Mouse (Mus musculus) adrenal gland, postnatal 25 days (tissue): ENCODE data around the gene Gtf2h2. TPM values are rescaled to one million over a fixed set of nuclear protein-coding genes. Genes with fewer than 3 reads are reported as not detected.
"Not testable (repeated sequence)": the region's sequence is repeated elsewhere in the genome, so short reads cannot be mapped to it uniquely, and the experiment has no call there.

Experiments
- DNase-seq: peaks from one replicate; pipeline ENCODE4 v3.0.0; 2021; ENCODE audit warnings: mixed read lengths
- long read RNA-seq: library from polyadenylated mRNA; stranded (forward); transcript quantifications from one replicate; pipeline ENCODE4 v2.0.0, GENCODE M21; 2021
- total RNA-seq: library from RNA; stranded (reverse); gene quantifications from 2 replicates; pipeline ENCODE4 v1.2.3, GENCODE M21; 2021

The Gtf2h2 gene
- total RNA-seq: 37.6 and 39.8 TPM in 2 replicates
- long read RNA-seq, transcript Gtf2h2-202 (16 exons, 1,656 nt): major isoform, 9 of 17 reads
- long read RNA-seq, partial matches to known transcripts: 4 of 17 reads
- long read RNA-seq, other reads (novel, unspliced or antisense): 4 of 17 reads

DNA sequence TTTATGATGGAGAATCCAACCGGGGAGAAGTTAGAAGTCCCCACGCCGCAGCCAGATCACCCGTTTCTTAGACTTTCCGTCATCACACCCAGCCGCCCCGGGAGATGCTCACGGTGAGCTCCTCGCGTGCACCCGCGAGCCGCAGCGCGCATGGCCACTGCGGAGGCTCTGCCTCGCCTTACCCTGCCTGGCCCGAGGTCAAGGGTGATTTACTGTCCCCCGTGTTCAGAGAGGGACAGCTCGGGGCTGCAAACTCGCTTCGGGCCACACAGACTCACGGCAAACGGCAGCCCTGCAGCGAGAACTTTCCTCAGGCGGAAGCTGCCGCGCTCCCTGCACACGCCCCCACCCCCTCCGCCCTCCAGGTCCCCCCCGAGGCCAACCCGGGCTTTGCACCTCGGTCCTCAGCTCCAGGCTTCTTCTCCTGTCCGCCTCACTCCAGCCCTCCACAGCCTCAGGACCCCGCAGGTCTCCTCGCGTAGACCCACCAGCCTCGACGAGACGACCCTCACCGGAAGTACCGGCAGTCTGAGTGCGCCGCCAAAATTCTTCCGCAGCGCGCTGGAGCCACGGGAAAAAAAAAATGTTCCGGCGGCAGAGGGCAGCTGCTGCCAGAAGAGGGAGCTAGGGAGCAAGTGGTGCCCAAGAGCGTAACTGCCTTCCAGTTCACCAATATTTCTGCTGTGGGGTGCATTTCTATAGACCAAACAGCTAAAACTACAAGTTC is at the start of gene Gtf2h2:
Gene Gtf2h2 (minus strand): TSS at position 519 of the 727 bp plus-strand sequence.
- peak; percentile 85 for DNase-seq

DNA sequence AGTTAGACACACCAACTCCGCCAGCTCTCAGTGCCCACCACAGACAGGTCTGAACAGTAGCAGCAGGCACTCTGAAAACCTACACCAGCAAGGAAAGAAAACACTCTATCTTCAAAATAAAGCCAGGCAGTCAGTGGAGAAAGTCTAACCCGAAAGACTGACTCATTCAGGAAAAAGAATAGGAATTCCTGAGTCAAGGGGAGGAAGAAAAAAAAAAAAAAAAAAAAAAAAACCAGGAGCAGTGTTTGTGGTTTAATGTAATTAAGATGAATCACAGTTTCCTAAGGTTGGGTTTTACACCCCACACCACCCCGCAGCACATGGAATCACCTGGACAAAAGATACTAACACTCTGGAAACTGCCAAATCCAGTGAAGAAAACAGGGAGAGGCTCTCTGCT is 43.8 kb upstream of the Gtf2h2 start:
- no peak for DNase-seq

DNA sequence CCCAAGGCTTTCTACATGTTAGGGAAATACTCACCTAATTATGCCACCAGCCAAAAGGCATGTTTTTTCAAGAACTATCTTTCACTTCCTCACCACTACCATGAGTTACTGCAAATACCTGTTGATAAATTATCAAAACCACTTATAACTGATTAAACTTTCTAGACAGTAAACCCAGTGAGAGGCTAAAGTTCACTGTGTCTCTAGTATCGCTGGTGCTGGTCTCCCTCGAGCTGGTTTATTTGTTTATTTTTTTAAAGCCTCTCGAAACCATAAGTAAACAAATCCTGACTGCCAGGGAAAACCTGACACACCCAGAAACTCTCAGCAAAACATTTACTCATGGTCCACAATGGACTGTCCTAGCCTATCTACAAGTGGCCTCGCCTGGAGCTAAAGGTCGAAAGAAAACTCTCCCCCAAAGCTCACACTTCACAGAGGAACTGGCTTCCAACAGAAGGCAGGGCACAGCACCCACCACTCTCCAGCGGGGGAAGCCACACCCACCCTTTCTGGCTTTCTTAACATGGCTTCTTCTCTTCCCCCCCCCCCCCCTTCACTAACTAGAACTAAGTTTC is 40.5 kb upstream of the Gtf2h2 start:
- DNase-seq: no peak

DNA sequence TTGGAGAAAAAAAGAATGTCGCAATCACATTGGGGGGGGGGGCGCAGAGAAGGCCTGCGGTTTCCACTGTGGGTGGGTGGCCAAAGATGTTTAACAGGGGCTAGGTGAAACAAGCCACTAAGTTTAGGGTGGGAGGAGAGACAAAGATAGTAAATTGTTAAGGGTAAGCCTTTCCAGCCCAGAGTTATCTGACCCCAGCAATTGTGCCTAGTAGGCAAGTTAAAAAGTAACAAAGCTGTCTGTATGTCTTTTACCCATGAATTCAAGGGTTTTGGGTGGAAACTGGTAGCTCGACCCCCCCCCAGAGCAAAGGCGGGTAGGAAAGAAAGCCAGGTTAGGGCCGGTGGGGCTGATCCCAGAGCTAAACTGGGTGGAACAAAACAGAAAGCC is 34.3 kb upstream of the Gtf2h2 start:
- DNase-seq: no peak

DNA sequence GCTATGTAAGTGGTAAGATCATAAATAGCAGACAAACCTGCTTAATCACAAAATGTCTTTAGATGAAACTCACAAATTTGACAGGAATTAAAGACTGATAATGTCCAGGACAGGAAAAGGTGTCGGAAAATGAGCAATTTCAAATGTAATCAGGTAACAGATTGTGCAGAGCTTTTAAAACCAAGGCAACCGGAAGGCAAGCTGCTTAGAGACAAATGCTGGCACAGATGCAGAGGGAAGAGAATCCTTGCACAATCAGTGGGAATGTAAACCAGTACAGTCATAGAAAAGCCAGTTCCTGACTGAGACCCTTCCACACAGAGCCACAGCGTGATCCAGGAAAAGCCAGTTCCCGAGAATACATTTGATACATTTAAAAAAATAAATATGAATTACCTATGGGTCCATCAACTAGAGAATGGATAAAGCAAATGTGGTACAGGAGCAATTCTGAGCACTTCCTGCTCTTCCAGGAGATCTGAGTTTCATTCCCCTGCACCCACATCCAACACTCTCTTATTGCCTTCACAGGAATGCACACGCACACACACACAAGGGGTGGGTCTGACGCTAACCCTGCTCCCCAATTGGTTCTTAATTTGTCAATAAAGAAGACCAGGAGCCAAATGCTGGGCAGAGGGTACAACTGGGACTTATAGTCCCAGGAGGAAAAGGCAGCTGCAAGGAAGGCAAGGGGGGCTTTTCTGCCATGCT is 33.7 kb upstream of the Gtf2h2 start:
- DNase-seq: no peak

DNA sequence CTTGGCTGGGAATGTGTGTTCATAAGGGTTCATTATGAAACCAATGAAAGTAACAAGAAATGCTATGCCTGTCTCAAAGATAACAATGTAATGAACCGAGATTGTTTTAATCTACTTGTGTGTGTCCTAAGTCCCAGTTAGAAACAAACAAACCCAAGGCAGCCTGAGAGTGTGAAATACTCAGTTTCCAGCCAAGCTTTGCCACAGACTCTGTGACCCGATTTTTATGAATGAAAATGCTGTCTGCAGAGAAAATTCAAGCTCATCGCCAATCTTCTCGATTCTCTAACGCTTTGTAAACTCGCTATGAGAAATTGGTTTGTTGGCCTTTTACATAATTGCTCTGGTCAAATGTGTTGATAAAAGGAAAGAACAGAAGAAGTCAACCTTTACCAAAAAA is 32.5 kb upstream of the Gtf2h2 start:
- no peak for DNase-seq

DNA sequence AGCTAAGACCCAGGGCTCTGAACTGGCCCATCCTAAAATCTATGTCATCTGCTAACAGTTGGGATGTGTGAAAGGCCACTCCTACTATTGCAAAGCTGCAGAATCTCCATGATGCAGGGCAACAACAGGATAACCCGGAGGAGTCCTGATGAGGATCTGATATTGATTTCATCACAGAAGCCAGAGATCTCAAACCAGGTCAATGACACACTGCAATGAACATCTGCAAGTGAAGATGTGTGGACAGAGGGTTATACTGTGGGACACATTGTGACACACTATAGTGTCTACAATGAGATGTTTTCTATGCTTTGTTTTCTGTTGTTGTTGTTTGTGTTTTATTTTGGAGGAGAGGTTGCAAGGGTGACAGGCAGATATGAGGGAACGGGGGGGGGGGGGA is 31.3 kb upstream of the Gtf2h2 start:
- no peak for DNase-seq

DNA sequence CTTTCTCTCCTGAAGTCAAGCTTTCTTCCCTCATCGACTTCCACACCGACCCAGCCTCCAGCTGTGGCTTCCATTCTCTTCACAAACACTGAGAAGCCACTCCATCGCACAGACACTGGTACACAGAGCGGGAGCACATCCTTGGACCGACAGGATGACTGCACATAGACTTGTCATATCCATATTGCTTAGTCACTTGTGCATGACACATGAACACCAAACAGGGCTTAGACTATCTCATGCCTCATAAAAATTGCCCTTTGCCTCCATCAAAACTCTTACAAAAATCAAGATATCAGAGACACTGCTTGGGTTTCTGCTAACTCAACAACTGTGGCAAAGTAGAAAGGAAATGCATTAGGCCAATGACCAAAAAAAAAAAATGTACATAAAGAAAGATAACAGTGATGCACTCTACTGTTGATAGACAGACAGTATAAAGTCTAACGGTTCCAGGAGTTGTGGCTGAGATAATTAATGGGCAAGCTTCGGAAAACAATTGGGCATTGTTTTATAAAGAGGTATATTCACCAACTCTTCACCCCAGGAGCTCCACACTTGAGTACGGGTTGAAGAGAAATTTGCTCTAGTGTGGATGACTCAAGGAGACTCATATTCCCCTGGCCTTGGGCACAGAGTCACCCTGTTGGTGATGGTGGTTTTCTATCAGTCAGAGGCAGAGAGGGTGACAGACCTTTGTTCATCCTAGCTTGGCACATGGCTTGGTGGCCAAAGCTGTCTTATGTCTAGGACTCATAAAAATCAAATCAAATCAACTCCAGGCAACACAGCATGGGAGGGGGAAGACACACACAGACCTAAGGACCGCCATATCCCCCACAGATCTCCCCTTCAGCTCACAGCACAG is 29.6 kb upstream of the Gtf2h2 start:
- no peak for DNase-seq

DNA sequence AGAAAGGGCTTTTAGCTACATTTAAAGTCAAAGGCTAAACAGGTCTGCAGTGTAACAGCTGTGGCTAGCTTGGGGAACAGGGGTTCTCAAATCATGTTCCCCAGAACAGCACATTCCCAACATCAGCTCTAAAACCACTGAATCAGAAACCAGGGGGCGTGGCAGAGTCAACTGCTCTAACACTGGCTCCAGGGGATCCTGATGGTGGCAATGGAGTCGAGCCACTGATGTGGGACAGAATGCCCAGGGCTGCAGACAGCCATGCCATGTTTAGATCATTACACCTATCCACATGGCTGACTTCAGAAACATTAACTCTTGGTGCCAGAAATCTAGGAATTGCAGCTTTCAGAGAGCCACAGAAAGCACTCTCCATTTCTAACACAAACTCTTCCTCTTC is 26.8 kb upstream of the Gtf2h2 start:
- no peak for DNase-seq

DNA sequence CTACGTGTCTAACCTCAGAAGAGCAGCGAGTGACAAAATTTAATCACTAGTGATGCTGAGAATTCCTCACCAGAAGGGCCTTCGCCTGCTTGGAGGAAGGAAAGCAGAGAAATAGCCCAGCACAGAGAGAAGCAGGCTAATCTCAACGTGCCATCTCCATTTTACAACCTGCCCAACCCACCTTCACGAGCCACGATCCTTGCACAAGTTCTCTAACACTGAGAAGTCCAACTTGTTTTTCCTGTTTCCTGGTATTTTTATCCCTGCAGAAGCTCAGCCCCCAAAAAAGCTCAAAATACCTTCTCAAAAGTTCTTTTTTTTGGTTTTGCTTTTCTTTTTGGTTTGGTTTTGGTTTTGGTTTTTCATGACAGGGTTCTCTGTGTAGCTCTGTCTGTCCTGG is 25.8 kb upstream of the Gtf2h2 start:
- no peak for DNase-seq

DNA sequence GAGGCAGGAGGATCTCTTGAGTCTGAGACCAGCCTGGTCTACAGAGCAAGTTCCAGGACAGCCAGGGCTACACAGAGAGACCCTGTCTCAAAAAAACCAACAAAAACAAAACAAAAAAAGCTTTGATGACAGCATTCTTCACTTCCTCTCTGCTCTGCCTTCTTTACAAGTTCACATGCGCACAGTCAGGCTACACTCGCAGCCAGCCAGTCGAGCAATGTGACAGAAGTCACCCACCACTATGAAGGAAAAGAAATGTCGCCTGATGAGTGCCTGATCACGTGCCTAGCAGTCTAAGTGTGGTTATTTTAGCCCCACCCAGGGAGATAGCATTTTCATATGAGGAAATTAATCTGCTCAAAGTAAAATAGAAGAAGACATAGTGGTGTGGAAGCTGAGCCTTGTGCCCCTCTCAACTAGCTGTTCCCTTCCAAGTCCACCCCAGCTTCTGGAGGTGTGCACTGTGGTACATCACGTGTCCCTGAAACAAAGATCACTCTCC is 25.3 kb upstream of the Gtf2h2 start:
- DNase-seq: no peak

DNA sequence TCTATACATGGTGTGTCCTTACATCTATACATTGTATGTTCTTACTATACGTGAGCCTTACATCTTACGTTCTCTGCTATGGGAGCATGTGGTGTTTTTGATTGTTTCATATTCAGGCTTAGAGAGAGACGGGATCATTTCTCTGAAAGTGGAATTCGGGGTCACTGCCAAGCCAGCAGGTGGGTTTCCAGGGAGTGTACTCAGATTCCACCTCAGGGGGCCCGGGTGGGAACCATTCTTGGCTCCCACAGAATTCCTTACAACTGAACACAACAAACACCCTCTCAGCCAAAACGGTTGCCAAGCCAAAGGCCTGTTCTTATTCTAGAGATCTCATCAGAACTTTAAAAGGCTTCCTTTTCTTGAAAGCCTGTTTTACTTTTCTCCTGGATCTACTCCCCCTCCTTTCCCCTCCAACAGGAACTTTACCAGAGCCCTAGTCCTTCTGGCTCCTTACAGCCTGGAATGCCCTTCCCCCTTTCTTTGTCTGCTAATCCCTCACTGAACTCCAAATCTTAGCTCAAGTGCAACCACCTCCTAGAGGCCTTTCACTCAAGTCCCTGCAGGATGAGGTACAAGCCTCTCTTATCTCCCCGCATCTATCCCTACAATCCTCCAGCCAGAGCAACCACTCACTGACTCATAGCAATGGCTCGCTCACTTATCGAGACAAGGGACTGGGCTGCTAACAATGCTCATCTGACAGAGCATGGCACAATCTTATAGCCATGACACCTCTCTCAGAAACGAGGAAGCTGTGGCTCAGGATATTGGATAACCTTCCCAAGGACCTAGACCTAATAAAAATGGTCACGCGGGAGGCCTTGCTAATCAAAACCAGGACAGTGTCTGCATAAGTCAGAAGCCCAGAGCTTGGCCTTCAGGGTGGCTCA is 24.1 kb upstream of the Gtf2h2 start:
- DNase-seq: no peak

DNA sequence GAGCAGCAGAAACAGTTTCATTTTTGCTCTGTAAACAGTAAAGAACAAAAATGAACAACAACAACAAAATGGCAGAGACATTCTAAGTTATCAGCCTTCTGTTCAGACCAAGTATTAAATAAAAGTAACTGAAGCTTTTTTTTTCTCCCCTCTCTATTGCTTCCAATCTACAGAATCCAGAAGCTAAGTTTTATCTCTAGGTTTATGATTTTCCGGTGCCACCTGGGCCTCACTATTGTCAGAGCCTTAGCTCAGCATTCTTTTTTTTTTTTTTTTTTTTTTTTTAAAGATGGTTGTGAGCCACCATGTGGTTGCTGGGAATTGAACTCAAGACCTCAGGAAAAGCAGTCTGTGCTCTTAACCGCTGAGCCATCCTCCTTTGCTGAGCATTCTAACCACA is 20.4 kb upstream of the Gtf2h2 start:
- no peak for DNase-seq

DNA sequence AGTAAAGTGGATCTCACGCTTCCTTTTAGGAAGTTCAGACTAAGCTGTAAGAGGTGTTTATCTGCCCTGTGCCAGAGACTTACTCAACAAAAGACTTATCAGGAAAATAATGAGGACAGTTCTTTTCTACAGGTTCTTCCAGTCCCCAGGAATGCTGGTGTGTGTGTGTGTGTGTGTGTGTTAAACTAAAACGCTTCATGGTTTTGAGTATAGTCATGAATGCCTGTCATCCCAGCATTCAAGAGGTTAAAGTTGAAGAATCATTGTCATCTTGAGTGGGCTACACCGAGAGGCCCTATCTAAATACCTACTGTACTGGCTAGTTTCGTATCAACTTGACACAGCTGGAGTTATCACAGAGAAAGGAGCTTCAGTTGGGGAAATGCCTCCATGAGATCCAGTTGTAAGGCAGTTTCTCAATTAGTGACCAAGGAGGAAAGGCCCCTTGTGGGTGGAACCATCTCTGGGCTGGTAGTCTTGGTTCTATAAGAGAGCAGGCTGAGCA is 19.5 kb upstream of the Gtf2h2 start:
- no peak for DNase-seq

DNA sequence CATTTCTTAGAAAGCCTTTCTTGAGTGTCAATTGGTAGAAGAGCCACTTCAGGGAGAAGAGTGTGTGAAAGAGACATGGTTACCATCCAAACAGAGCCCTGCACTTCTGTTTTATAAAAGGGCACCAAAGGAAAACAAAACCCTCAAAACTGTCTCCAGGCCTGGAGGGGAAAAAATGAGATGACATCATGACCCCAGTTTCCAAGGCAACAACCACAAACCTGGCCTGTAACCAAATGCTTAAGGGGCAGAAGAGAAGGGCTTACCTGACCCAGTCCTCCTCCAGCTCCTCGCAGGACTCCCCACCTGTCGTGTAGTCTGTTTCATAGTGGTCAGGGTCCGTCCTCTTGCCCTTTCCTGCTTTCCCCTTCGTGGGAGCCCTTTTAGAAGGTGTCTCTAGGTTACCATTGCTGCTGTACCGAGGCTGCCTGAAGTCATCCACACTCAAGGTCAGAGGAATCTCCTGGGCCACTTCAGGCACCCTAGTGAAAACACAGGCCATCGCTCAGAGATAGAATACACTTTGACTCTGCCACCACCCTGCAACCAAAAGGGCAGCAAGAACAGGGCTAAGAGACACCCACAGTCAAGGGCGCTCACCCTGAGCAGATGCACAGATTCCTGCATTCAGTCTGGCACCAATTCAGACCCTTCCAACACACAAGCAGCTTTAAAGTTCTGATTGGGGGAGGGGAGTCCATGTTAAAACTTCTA is 18.9 kb upstream of the Gtf2h2 start:
- DNase-seq: no peak

DNA sequence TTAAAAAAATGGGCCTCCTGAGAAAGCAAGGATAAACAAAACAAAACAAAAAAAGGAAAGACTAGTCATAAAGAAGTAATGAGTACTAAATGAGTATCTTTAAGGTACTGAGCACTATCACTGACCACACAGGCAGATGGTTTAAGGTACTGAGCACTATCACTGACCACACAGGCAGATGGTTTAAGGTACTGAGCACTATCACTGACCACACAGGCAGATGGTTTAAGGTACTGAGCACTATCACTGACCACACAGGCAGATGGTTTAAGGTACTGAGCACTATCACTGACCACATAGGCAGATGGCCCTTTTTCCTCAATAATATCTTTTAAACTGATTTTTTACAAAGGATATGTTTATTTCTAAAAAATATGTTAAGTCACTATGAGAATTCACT is 7.2 kb upstream of the Gtf2h2 start:
- not testable (repeated sequence) for DNase-seq

DNA sequence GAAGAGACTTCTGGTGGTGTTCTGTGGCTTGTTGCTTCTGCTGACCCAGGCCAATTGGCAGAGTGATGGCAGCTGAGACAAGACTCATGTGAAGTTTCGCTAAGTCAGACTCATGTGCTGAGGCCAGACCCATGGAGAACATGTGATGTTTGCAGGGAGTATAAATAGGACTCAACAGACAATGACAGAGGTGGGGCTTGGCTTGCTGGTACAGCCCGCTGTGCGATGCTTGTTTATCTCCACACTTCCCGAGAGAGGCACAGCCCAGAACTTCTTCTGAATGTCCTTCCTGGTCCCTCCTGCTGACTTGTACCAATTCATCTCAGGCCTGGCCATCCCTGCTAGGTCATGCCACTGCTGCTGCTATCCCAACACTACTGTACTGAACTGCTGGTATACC is 3.0 kb upstream of the Gtf2h2 start:
- DNase-seq: no peak

DNA sequence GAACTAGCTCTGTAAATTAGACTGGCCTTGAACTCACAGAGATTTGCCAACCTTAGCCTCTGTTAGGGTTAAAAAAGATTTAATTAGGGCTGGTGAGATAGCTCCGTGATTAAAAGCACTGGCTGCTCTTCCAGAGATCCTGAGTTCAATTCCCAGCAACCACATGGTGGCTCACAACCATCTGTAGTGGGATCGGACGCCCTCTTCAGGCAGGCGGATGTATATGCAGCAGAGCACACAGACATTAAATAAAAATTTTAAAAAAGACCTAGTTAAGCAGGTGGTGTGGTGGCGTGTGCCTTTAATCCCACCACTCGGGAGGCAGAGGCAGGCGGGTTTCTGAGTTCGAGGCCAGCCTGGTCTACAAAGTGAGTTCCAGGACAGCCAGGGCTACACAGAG is 2.0 kb upstream of the Gtf2h2 start:
- not testable (repeated sequence) for DNase-seq

DNA sequence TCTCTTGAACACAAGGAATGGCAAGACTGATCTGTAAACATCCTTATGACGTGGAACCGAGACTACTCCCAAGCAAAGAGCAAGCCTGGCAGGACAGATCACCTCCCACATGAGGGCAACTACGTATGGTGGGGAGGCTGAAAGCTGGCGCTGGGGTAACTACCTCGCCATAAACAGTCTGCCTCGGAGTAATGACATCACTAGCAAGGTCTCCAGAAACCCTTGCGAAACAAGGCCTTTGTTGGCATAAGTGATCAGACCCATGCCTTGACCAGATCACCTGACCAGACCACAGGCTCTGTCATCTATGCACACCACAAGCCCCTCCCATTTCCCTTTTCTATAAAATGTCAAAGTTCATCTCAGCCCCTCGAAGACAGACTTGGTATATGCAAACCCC is 934 bp upstream of the Gtf2h2 start:
- no peak for DNase-seq

DNA sequence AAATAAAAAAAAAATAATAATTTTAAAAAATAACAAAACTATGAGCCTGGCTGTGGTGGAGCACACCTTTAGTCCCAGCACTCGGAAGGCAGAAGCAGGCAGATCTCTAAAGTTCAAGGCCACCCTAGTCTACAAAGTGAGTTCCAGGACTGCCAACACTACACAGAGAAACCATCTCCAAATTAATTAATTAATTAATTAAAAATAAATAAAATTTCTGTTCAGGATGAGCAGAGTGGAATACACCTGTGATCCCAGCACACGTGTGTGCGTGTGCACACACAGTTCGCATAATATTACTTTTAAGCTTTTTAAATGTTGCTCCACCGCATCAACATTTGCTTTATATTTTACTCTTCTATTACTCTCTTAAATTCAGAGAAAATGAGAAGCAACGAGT is 756 bp downstream of the Gtf2h2 start:
- DNase-seq: no peak
